Mouse (Mus musculus) adrenal gland, adult (tissue): ENCODE measurements around the gene Umad1.
A peak's percentile ranks its signal among the peaks of the same experiment; 100 is the strongest.

Experiments used
- DNase-seq, 2 experiments: peaks; one replicate each; pipeline ENCODE4 v3.0.0; 2022 to 2023; ENCODE audit warnings: low spot score in 1 of 2; ENCODE audit not compliant: inconsistent age in 2 of 2

Umad1 gene

GRCm38 (mm10) chr6:8504521-8505228, 245.6 kb downstream of the Umad1 start:
- peak; percentile 12 to 32 for DNase-seq

- DNase-seq = no peak
These were observed 247.5 kb downstream of the Umad1 start for GRCm38 (mm10) chr6:8506631-8507030.
